Mouse (Mus musculus) kidney, adult 10 weeks (tissue): ENCODE results near the gene Kif19a. TPM values are rescaled to one million over a fixed set of nuclear protein-coding genes. Genes with fewer than 3 reads are reported as not detected.

Source experiments
- polyA plus RNA-seq: library from polyadenylated mRNA; stranded (reverse); fragments of 350-450 nt; fragmentation: Illumina TruSeq; extraction: RNeasy Lipid Tissue Mini Kit (QIAGEN cat#74804); gene quantifications from one replicate; pipeline ENCODE4 v1.2.3, GENCODE M21; 2014; ENCODE audit warnings: low read depth, low replicate concordance

The Kif19a gene
- polyA plus RNA-seq: not detected

DNA sequence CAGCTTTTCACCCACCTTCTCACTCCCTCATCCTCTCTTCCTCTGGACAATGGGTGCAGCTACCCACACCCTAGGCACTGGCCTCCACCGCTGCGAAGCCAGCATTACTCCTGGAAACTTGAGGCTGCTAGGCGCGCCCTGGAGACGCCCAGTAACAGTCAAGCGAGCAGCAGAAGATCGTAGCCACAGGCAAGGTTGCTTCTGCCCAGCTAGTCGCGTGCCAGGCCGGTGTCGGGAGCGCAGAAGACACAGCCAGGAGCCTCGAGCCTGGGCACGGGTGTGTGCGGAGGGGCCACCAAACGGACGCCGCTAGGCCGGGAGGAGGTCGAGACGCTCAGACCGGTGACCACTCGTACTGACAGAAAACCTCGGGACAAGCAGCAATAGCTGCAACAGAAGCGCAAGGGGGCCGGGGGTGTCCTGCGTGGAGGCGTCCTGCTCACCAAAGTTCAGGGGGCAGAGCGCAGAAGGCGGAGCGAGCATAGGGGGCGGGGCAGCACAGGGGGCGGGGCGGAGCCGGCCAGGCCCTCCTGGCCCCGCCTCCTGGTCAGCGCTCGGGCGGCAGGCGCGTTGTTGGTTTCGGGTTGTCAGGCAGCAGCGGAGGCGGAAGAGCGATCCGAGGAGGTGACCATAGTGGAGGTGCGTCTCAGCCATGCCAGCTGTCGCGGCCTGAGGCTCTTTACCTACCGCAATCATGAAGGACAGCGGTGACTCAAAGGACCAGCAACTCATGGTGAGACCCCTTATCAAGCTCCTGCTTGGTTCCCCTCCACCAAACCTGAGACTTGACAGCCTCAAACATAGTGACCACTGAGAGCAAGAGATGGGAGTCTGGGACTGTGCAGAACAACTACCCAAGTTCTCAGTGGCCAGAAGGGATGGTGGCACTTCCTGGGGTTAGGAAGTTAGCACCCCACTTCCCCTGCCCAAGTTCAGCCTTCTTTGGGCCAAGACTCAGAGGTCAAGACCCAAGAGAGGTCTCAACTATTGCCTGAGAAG lies at the start of gene Kif19a:
Gene Kif19a (plus strand): TSS at position 569 of the 999 bp plus-strand sequence.

DNA sequence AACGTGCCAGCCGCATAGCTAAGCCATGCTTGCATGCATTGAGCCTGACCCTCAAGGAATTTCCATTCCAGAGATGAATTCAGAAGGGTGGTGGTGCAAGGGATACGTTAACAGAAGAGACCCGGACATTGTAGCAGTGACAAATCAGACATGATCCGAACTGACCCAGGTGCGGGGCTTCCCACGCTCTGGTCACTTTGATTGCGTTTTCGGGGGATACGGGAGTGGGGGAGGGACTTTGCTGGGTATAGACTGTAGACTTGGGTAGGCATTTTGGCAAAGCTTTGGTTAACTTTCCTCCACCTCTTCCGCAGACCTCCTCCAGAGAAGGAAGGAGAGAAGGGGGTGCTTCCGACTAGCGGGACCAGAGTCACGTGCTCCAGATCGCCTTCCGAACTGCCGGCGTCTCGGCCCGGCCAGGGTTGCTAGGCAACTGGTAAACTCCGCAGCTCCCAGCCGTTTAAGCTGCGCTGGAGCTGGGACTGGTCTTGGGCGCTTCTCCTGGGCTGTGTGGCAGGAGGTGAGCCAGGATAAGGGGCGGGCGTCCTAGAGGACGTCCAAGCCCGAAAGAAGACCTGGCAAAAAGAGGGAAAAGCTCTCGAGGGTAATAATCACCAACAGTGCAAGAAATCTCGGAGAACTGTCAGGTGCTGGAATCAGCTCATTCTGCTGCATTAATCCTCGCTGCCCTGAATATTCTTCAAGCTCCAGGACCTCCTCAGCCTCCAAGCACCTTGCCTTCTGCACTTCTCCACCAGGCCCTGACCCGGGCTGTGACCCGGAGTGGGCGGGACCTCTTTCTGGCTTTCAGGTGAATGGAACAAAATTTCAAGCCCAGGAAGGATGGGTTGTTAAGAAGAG lies 38.0 kb upstream of the Kif19a start, which contains the start of gene Dnaic2:
Gene Dnaic2 (plus strand): TSS at position 444 of the 861 bp plus-strand sequence.

DNA sequence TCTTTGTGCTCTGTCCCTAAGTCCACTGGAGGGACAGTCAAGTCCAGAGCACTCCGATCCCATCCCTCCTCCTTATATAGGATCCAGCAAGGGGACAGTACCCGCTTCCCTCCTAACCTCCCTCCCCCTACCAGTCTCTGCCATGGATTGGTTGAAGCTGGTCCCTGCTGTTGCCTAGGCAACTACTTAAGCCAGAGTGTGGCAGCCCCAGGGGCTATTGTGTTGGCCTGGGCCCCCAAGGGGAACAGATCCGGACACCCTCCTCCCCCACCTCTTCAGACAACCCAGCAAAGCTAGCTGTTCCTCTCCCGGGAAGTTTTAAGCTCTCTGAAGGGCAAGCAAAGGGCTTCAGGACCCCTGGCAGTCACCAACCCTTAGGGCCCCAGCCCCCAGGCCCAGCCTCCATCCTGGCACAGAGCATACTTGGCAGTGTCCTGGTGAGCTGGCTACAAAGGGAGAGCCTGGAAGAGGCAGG lies 30.7 kb downstream of the Kif19a start, which contains the start of gene Btbd17:
Gene Btbd17 (minus strand): TSS at position 98 of the 475 bp plus-strand sequence.

DNA sequence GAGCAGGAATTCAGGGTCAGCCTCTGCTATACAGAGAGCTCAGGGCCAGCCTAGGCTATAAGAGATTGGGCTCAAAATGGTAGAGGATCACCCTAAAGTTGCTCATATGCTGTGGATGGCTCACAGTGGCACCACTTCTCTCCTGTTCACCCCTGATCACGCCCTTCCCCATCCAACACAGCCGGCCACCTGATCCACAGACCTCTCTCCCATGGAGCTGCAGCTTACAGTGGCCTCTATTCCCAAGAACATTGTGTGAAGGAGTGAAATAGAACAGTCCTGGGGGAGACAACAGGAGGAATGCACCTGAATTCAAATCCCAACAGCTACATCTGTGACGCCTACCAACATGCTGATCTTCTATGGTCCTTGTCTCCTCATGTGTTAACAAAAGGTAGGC lies 33.4 kb downstream of the Kif19a start, which contains the start of gene Gpr142:
Gene Gpr142 (plus strand): TSS at position 301 of the 400 bp plus-strand sequence.

Other genes with a start within 250 kb of the Kif19a start
- gene Rpl38, start 96.9 kb upstream of the Kif19a start, polyA plus RNA-seq: 170 TPM
- gene Ttyh2, start 90.0 kb upstream of the Kif19a start, polyA plus RNA-seq: 1.9 TPM
- not detected for gene Dnaic2, start 38.0 kb upstream of the Kif19a start, polyA plus RNA-seq
- not detected for gene Btbd17, start 30.6 kb downstream of the Kif19a start, polyA plus RNA-seq
- gene Gpr142, start 33.5 kb downstream of the Kif19a start, polyA plus RNA-seq: not detected
- gene Gprc5c, start 85.8 kb downstream of the Kif19a start, polyA plus RNA-seq: 24.3 TPM
- 0.36 TPM for gene Cd300a, start 124.7 kb downstream of the Kif19a start, polyA plus RNA-seq
- gene Cd300lb, start 169.0 kb downstream of the Kif19a start, polyA plus RNA-seq: not detected
- gene Cd300c, start 203.8 kb downstream of the Kif19a start, polyA plus RNA-seq: not detected
- gene Cd300ld, start 224.5 kb downstream of the Kif19a start, polyA plus RNA-seq: 0.97 TPM
- gene Cd300c2, start 236.5 kb downstream of the Kif19a start, polyA plus RNA-seq: 0.53 TPM